Mouse (Mus musculus) heart, embryonic 15.5 days (tissue): ENCODE measurements around the gene Gga2. TPM values are rescaled to one million over a fixed set of nuclear protein-coding genes. Genes with fewer than 3 reads are reported as not detected.

ENCODE experiments used
- ATAC-seq: fragments of 200-750 bp; cut with Nextera tagmentation; replicated peaks from 2 replicates; pipeline ENCODE4 v1.8.0; 2017; ENCODE audit warnings: low read depth, moderate TSS enrichment; ENCODE audit not compliant: insufficient number of reproducible peaks, insufficient read depth, low FRiP score
- H3K27ac ChIP-seq: fragments of 300-500 bp; sonication (generic); 2 replicates; pipeline ENCODE4 v1.5.1; 2015; ENCODE audit warnings: mild to moderate bottlenecking, inconsistent platforms
- H3K27me3 ChIP-seq: fragments of 300-500 bp; sonication (generic); 2 replicates; pipeline ENCODE4 v1.6.1; 2015; ENCODE audit warnings: inconsistent platforms
- H3K36me3 ChIP-seq: fragments of 300-500 bp; sonication (generic); 2 replicates; pipeline ENCODE4 v1.6.1; 2015; ENCODE audit warnings: mild to moderate bottlenecking, inconsistent platforms
- H3K4me1 ChIP-seq: fragments of 300-500 bp; sonication (generic); replicated peaks from 2 replicates; pipeline ENCODE4 v1.6.1; 2015; ENCODE audit warnings: inconsistent platforms
- H3K4me2 ChIP-seq: fragments of 300-500 bp; sonication (generic); 2 replicates; pipeline ENCODE4 v1.6.1; 2015; ENCODE audit warnings: inconsistent platforms, mild to moderate bottlenecking, moderate library complexity
- H3K4me3 ChIP-seq: fragments of 300-500 bp; sonication (generic); 2 replicates; pipeline ENCODE4 v1.5.1; 2015; ENCODE audit warnings: mild to moderate bottlenecking, inconsistent platforms
- H3K9ac ChIP-seq: fragments of 300-500 bp; sonication (generic); 2 replicates; pipeline ENCODE4 v1.6.1; 2015; ENCODE audit warnings: mild to moderate bottlenecking, inconsistent platforms
- H3K9me3 ChIP-seq: fragments of 300-500 bp; sonication (generic); replicated peaks from 2 replicates; pipeline ENCODE4 v1.6.1; 2016; ENCODE audit warnings: inconsistent platforms
- WGBS: fragments of 180-500 bp; shearing (Covaris S2); methylation state at CpG from one replicate; pipeline ENCODE4 v1.1.7; 2015; ENCODE audit warnings: mixed read lengths; 5-methylcytosine and 5-hydroxymethylcytosine counted together
- polyA plus RNA-seq: library from polyadenylated mRNA; unstranded; fragments of >200 nt; fragmentation: Nextera tagmentation; extraction: Ambion mirVana; gene quantifications from 2 replicates; pipeline ENCODE4 v1.2.1, GENCODE M21; 2015

Gene Gga2
- polyA plus RNA-seq, 1 experiment from 2014 or later = 80.0 TPM

GRCm38 (mm10) chr7:121961913-121962570 lies 59.0 kb downstream of the Gga2 start:
- Histone ChIP-seq H3K4me2 (no peak overlapping the region), H3K9ac (no peak overlapping the region), H3K9me3 (no peaks in the 10 kb centered on the region), H3K27ac (no peak overlapping the region), H3K27me3 (no peaks in the 10 kb centered on the region), H3K4me3 (no peak overlapping the region), H3K4me1 (no peaks in the 10 kb centered on the region), H3K36me3 (peaks cover 28% of the 10 kb centered on the region)
- ATAC-seq = no peak
- 79% methylated on average over 7 of the region's 7 CpGs for WGBS

DNA sequence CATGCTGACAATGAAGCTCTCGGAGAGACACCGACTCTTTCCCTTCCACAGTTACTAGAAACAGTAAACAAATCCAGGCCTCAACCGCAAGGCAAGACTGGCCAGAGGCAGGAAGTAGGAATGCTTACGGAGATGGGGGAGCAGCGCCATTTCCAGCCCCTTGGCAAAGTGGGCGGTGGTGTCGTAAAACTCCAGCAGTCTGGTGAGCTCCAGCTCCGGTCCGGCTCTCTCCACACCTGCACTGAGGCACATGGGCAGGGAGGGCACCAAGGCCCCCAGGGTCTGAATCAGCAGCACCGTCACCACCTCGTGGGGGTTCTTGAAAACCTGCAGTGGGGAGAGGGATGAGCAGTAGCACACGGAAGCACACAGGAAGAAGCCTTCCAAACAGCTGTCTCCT lies 65.2 kb downstream of the Gga2 start:
- no peak for ATAC-seq
- no peak overlapping the region for H3K27ac ChIP-seq
- 81% methylated on average over 12 of the region's 12 CpGs for WGBS

GRCm38 (mm10) chr7:121954891-121955669 lies 65.9 kb downstream of the Gga2 start:
- no peak overlapping the region for H3K4me2 ChIP-seq
- no peaks in the 10 kb centered on the region for H3K4me1 ChIP-seq
- H3K9ac ChIP-seq = no peak overlapping the region
- no peak for ATAC-seq
- no peaks in the 10 kb centered on the region for H3K27me3 ChIP-seq
- peaks cover 19% of the 10 kb centered on the region; the same call in 1 of the 2 replicates for H3K36me3 ChIP-seq
- H3K4me3 ChIP-seq = no peak overlapping the region
- H3K9me3 ChIP-seq = no peaks in the 10 kb centered on the region
- H3K27ac ChIP-seq = no peak overlapping the region
- WGBS = 87% methylated on average over 11 of the region's 11 CpGs

More for the DNA sequence above, 65.2 kb downstream of the Gga2 start:
- no peak overlapping the region for H3K4me2 ChIP-seq
- H3K36me3 ChIP-seq = peaks cover 15% of the 10 kb centered on the region; the same call in 1 of the 2 replicates
- no peaks in the 10 kb centered on the region for H3K27me3 ChIP-seq
- no peak overlapping the region for H3K9ac ChIP-seq
- H3K4me3 ChIP-seq = no peak overlapping the region
- H3K9me3 ChIP-seq = no peaks in the 10 kb centered on the region
- H3K4me1 ChIP-seq = no peaks in the 10 kb centered on the region

- Histone ChIP-seq H3K9ac (no peak overlapping the region), H3K27me3 (no peaks in the 10 kb centered on the region), H3K4me1 (peaks cover 7% of the 10 kb centered on the region; the same call in 1 of the 2 replicates), H3K4me3 (no peak overlapping the region), H3K4me2 (no peak overlapping the region), H3K9me3 (no peaks in the 10 kb centered on the region), H3K36me3 (peaks cover 11% of the 10 kb centered on the region; the same call in 1 of the 2 replicates), H3K27ac (no peak overlapping the region)
- 59% methylated on average over 4 of the region's 4 CpGs for WGBS
- no peak for ATAC-seq
Measured at GRCm38 (mm10) chr7:121947513-121947912, 73.5 kb downstream of the Gga2 start.

GRCm38 (mm10) chr7:121946196-121946595 lies 74.8 kb downstream of the Gga2 start:
- H3K9me3 ChIP-seq = no peaks in the 10 kb centered on the region
- no peaks in the 10 kb centered on the region for H3K27me3 ChIP-seq
- H3K4me2 ChIP-seq = no peak overlapping the region
- H3K9ac ChIP-seq = no peak overlapping the region
- H3K4me1 ChIP-seq = peaks cover 13% of the 10 kb centered on the region
- H3K4me3 ChIP-seq = no peak overlapping the region
- WGBS = 74% methylated on average over 5 of the region's 5 CpGs
- no peak for ATAC-seq
- H3K36me3 ChIP-seq = peaks cover 10% of the 10 kb centered on the region; the same call in 1 of the 2 replicates
- no peak overlapping the region for H3K27ac ChIP-seq

DNA sequence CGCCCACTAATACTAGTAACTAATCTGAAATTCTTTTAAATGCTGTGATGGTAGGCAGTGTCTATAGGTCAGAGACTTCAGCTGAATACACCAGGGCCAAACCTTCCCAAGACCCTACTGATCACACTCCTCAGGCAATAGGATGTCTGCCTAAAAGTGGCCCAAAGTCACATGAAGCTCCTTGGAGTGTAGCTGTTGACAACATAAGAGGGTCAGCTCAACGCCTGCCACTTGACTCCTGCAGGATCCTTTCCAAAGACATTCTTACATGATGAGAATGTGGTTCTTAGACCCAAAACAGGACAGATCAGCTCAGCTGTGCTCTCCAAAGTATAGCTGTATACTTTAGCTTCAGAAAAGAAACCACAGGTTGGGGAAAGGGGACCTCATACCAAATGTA lies 78.7 kb downstream of the Gga2 start:
- no peak for ATAC-seq
- H3K4me2 ChIP-seq = no peak overlapping the region
- H3K4me1 ChIP-seq = peaks cover 13% of the 10 kb centered on the region
- no peaks in the 10 kb centered on the region for H3K27me3 ChIP-seq
- H3K4me3 ChIP-seq = no peak overlapping the region
- H3K27ac ChIP-seq = no peak overlapping the region
- H3K36me3 ChIP-seq = no peaks in the 10 kb centered on the region
- 74% methylated on average over 2 of the region's 2 CpGs for WGBS
- H3K9ac ChIP-seq = no peak overlapping the region
- H3K9me3 ChIP-seq = no peaks in the 10 kb centered on the region

- WGBS = 76% methylated on average over 3 of the region's 3 CpGs
- H3K4me1 ChIP-seq = peaks cover 21% of the 10 kb centered on the region
- no peak overlapping the region for H3K4me3 ChIP-seq
- no peak overlapping the region for H3K27ac ChIP-seq
- no peaks in the 10 kb centered on the region for H3K27me3 ChIP-seq
- no peaks in the 10 kb centered on the region for H3K9me3 ChIP-seq
- no peaks in the 10 kb centered on the region for H3K36me3 ChIP-seq
- H3K9ac ChIP-seq = no peak overlapping the region
- H3K4me2 ChIP-seq = no peak overlapping the region
- no peak for ATAC-seq
Measured at GRCm38 (mm10) chr7:121941640-121942039, 79.4 kb downstream of the Gga2 start.

DNA sequence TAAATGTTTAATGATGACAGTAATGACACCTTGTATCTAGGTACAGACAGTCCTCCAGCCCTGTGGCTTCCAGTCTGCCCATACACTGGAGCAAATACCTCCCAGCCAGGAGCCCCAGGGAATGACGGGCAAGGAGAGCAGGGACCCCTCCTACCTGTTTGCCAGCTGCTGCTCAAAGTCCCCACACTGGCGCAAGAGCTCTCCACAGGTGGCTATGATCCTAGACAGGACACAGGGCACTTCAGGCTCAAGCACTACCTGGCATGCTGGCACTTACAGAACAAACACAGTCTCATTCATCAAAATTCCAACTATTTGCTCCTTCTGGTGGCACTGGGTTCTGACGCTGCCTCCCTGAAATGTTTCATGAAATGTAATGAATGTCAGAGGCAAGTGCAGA lies 80.0 kb downstream of the Gga2 start:
- no peak for ATAC-seq
- Histone ChIP-seq H3K9me3 (no peaks in the 10 kb centered on the region), H3K36me3 (no peaks in the 10 kb centered on the region), H3K27me3 (no peaks in the 10 kb centered on the region), H3K9ac (no peak overlapping the region), H3K4me2 (no peak overlapping the region), H3K27ac (no peak overlapping the region), H3K4me3 (no peak overlapping the region), H3K4me1 (peaks cover 27% of the 10 kb centered on the region)
- WGBS = 64% methylated on average over 3 of the region's 3 CpGs

- Histone ChIP-seq H3K27ac (no peak overlapping the region), H3K4me3 (no peak overlapping the region), H3K9ac (no peak overlapping the region), H3K4me2 (no peak overlapping the region), H3K9me3 (no peaks in the 10 kb centered on the region), H3K36me3 (no peaks in the 10 kb centered on the region), H3K27me3 (no peaks in the 10 kb centered on the region), H3K4me1 (peaks cover 34% of the 10 kb centered on the region)
- 37% methylated on average over 4 of the region's 4 CpGs for WGBS
- ATAC-seq = no peak; the same call in 1 of the 2 replicates
Measured at GRCm38 (mm10) chr7:121939729-121940128, 81.3 kb downstream of the Gga2 start.

DNA sequence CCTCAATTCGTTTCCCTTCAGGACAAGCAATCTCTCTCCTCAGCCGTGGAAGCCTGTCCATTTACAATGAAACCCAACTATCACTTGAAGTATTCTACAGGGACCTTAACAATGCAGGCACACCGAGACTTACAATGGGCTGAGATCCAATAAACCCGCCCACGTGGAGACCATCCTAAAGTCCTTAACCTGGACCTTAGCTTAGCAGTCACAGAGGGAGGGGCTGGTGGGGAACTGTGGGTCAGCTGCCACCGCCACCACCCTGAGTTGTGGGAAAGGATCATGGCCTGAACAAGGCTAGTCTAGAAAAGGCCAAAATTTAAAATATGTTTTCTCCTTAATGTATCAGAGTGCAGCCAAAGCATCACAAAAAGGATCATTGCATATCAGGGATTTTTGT lies 81.8 kb downstream of the Gga2 start:
- H3K27me3 ChIP-seq = no peaks in the 10 kb centered on the region
- no peaks in the 10 kb centered on the region for H3K36me3 ChIP-seq
- H3K4me3 ChIP-seq = no peak overlapping the region
- H3K4me2 ChIP-seq = no peak overlapping the region
- no peaks in the 10 kb centered on the region for H3K9me3 ChIP-seq
- ATAC-seq = no peak
- no peak overlapping the region for H3K9ac ChIP-seq
- H3K4me1 ChIP-seq = peaks cover 34% of the 10 kb centered on the region
- no peak overlapping the region for H3K27ac ChIP-seq
- 61% methylated on average over 6 of the region's 6 CpGs for WGBS

GRCm38 (mm10) chr7:121938124-121938891 lies 82.7 kb downstream of the Gga2 start:
- no peaks in the 10 kb centered on the region for H3K27me3 ChIP-seq
- peaks cover 34% of the 10 kb centered on the region for H3K4me1 ChIP-seq
- no peaks in the 10 kb centered on the region for H3K36me3 ChIP-seq
- no peak overlapping the region for H3K4me2 ChIP-seq
- no peak overlapping the region for H3K9ac ChIP-seq
- no peaks in the 10 kb centered on the region for H3K9me3 ChIP-seq
- 87% methylated on average over 8 of the region's 8 CpGs for WGBS
- H3K4me3 ChIP-seq = no peak overlapping the region
- no peak overlapping the region for H3K27ac ChIP-seq
- no peak for ATAC-seq
